Mouse (Mus musculus) CD4-positive, CD25-positive, alpha-beta regulatory T cell, adult 2 months (primary cell): ENCODE results near the gene Cited1.

Experiments
- DNase-seq: peaks from one replicate; pipeline ENCODE4 v3.0.0-alpha.2; 2012; ENCODE audit warnings: low read depth, low spot score

Gene Cited1

DNA sequence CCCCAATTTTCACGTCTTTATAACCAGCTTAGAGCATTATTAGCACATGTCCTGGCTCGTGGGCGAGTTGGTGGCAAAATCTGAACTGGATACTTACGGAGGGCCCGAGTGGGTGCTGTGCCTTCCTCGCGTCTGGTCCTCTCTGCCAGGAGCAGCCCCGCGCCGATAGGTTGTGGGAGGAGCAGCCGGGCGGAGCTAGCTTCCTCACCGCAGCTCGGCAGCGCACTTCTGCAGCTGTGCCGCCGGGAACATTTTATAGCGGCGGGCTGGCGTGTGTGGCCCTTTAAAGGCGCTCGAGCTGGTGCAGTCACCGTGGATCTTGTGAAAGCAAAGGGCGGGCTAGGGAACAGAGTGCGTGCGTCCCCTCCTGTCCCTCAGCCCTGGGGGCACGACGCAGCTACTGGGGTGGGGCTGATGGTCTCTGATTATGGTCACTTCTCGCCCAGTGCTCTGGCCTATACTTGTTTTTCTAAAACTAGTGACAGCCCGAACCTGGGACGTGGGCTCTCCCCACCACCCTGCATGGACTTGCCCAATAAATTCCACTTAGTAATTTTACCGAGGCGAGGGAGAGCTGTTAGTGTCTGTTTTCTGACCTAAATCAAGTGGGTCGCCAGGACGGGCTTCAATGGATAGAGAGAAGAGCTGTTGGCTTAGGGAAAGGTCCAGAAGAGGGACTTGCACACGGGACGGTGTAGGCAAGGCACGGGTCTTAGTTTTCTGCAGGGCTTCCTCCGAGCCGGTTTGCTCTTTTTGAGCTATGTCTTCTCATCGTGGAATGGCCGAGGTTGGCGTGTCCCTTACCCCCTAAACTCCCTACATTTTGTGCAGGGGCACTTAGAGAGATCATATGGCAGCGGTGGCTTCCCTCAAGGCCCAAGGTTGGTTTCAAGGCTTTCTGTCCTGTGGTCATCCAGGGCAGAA is at the start of gene Cited1:
Gene Cited1, minus strand, starts transcription at position 245 of the 924 bp plus-strand sequence.
- DNase-seq: peak; percentile 46

DNA sequence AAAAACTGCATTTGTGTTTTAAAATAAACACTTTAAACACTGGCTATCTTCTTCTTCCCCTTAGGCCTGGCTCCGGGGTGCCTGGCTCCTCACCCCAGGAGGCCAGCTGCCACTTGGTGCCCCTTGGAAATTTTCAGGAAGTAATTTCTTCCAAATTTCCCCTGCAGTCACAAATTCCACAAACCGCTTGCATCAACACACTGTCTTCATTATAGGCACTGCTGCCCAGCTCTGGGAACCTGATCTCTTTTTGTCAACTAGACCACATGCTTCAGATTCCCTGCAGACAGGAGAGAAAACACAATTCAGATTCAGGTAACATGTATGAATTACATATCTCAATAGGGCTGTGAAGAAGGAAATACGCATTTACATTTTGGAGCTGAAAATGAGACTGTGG is 32.9 kb upstream of the Cited1 start:
- no peak for DNase-seq

GRCm38 (mm10) chrX:102262620-102263345 is 10.8 kb upstream of the Cited1 start:
- DNase-seq: no peak

DNA sequence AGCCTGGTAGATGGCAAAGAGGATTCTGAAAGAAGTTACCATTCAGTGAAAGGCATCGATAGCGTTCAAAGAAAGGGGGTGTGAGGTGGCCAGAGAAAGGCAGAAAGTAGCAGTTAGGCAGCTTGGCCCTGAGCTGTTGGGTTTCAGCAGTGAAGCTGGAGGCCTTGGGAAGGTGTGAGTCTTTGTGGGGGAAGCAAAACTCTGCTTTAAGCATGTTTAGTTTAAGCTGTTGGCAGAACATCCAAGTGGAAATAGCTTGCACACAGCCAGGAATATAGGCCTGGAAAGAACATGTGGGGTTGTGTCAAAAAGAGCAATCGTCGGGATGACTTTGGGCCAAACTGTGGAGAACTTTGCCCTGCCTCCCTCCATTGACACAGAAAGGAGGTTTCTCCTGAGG is 7.8 kb upstream of the Cited1 start:
- no peak for DNase-seq

- no peak for DNase-seq
Observed at GRCm38 (mm10) chrX:102253892-102254291, 1.9 kb upstream of the Cited1 start.

DNA sequence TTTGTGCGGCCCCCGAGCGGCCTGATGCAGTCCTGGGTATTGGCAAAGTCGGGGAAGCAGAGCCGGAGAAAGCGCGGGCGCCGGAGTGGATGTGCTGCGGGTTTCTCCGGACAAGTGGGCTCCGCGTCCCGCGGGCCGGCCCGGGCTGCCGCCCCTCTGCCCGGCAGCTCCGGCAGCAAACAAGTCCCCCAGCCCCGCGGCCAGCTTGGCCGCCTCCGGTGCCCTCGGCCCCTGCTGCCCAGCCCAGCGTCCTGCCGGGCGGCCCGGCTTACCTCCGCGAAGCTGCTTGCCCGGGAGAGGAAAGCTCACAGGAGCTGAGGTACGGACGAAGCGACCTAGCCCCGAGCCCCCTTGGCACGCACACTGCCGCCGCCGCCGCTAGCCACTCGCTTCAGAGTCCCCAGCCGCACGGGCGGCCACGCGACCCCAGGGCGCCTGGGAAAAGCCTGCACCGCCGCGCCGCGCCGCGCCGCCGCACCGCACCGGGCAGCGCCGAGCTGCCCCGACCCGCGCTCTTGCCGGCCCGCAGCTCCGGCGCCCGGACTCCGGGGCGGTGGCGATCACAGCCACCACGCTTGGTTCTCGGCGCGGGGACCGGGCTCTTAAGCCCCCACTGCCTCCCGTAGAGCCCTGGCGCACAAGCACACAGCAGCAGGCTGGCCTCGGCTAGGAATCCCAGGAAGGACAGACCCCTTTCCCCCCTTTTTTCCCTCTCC is 602 bp downstream of the Cited1 start:
- DNase-seq: no peak

DNA sequence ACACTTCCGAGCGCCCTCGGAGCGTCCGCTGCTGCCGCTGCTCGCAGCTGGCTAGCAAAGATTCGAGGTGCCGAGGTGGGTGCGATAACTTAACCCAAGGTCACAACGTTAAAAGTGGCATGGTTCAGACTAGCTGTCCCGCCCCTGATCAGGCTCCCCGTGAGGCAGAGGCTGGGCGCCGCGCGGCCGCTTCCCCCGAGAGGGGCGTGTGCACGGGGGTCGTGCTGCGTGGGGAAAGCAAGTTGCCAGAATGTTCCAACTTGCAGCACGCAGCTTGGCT is 1.1 kb downstream of the Cited1 start:
- DNase-seq: no peak

- DNase-seq: peak; percentile 4
Observed at GRCm38 (mm10) chrX:102250150-102250890, 1.7 kb downstream of the Cited1 start.

- DNase-seq: no peak
Observed at GRCm38 (mm10) chrX:102244334-102244733, 7.6 kb downstream of the Cited1 start.

GRCm38 (mm10) chrX:102219126-102219525 is 32.9 kb downstream of the Cited1 start:
- DNase-seq: peak; percentile 69

GRCm38 (mm10) chrX:102215356-102215755 is 36.6 kb downstream of the Cited1 start:
- peak; percentile 65 for DNase-seq
